Mouse (Mus musculus) thymus, adult 2 months (tissue): ENCODE measurements around the gene Rrbp1.

Experiments
- CTCF ChIP-seq: fragments of 200-500 bp; IDR thresholded peaks from 2 replicates; pipeline ENCODE4 v1.5.1; 2012; ENCODE audit warnings: mild to moderate bottlenecking, control low read depth, low read length, moderate library complexity, borderline replicate concordance; ENCODE audit not compliant: control insufficient read depth, poor library complexity, insufficient read depth; ENCODE audit errors: extremely low read depth
- POLR2A ChIP-seq: fragments of 200-500 bp; IDR thresholded peaks from 2 replicates; pipeline ENCODE4 v1.6.1; 2012; ENCODE audit warnings: mild to moderate bottlenecking, low read length, control low read depth, moderate library complexity; ENCODE audit not compliant: control insufficient read depth, poor library complexity, insufficient read depth; ENCODE audit errors: extremely low read depth

GRCm38 (mm10) chr2:144022441-144022840, 11.4 kb upstream of the Rrbp1 start:
- no peak for TF ChIP-seq POLR2A
- no peak for TF ChIP-seq CTCF
